Mouse (Mus musculus): Measurements from ENCODE around the gene Olfr1205. TPM values are rescaled to one million over a fixed set of nuclear protein-coding genes. Genes with fewer than 3 reads are reported as not detected.

The Olfr1205 gene
- not detected in 2 replicates for polyA plus RNA-seq (2015; fragmentation: Nextera tagmentation; extraction: Ambion mirVana)

- ATAC-seq = no peak
- 79% methylated on average over 2 of the region's 2 CpGs for WGBS
- H3K9ac ChIP-seq (replicated peaks; ENCODE audit: low read depth) = no peak within 1 kb of the TSS
These were observed at the start of gene Olfr1205 for GRCm38 (mm10) chr2:88829437-88829836. Gene Olfr1205, plus strand, starts transcription at chr2:88829737.

GRCm38 (mm10) chr2:88792736-88793135 is 36.8 kb upstream of the Olfr1205 start, which contains the start of gene Olfr1201:
Gene Olfr1201, plus strand, starts transcription at chr2:88793036.
- H3K9ac ChIP-seq (replicated peaks; ENCODE audit: low read depth) = no peak within 1 kb of the TSS
- TF ChIP-seq EP300 (IDR thresholded peaks at IDR 0.05) (no peak), CTCF (IDR thresholded peaks at IDR 0.05) (no peak)
- H3K27me3 ChIP-seq (replicated peaks; ENCODE audit: insufficient read depth, low read length) = no peaks in the 10 kb centered on the region
- H3K27ac ChIP-seq (ENCODE audit: low read length) = no peak within 1 kb of the TSS
- no peaks in the 10 kb centered on the region for H3K4me1 ChIP-seq (ENCODE audit: insufficient read depth, low read depth, low read length)
- ATAC-seq (no peak), DNase-seq (ENCODE audit: low spot score) (no peak)
- H3K36me3 ChIP-seq (ENCODE audit: insufficient read depth, low read length) = no peaks in the 10 kb centered on the region
- no peaks in the 10 kb centered on the region for H3K9me3 ChIP-seq (ENCODE audit: low read length)
- H3K4me2 ChIP-seq (replicated peaks; ENCODE audit: low read depth, low read length) = no peak within 1 kb of the TSS
- 61% methylated on average over 6 of the region's 6 CpGs for WGBS
- H3K4me3 ChIP-seq (ENCODE audit: low read depth, low read length) = no peak within 1 kb of the TSS

More at GRCm38 (mm10) chr2:88829437-88829836, at the start of gene Olfr1205:
- no peaks in the 10 kb centered on the region for H3K4me1 ChIP-seq (ENCODE audit: insufficient read depth, low read depth, low read length)
- no peaks in the 10 kb centered on the region for H3K9me3 ChIP-seq (ENCODE audit: low read length)
- no peaks in the 10 kb centered on the region for H3K36me3 ChIP-seq (ENCODE audit: insufficient read depth, low read length)
- no peaks in the 10 kb centered on the region for H3K27me3 ChIP-seq (replicated peaks; ENCODE audit: insufficient read depth, low read length)
- DNase-seq (ENCODE audit: low spot score) = no peak
- H3K27ac ChIP-seq (ENCODE audit: low read length) = no peak within 1 kb of the TSS
- no peak within 1 kb of the TSS for H3K4me2 ChIP-seq (replicated peaks; ENCODE audit: low read depth, low read length)
- no peak within 1 kb of the TSS for H3K4me3 ChIP-seq (ENCODE audit: low read depth, low read length)
- TF ChIP-seq CTCF (IDR thresholded peaks at IDR 0.05) (no peak), EP300 (IDR thresholded peaks at IDR 0.05) (no peak)

- H3K4me1 ChIP-seq (ENCODE audit: insufficient read depth, low read depth, low read length) = no peaks in the 10 kb centered on the region
- DNase-seq (ENCODE audit: low spot score) (no peak), ATAC-seq (no peak)
- H3K9ac ChIP-seq (replicated peaks; ENCODE audit: low read depth) = no peak within 1 kb of the TSS
- no peak within 1 kb of the TSS for H3K4me3 ChIP-seq (ENCODE audit: low read depth, low read length)
- H3K4me2 ChIP-seq (replicated peaks; ENCODE audit: low read depth, low read length) = no peak within 1 kb of the TSS
- H3K9me3 ChIP-seq (ENCODE audit: low read length) = no peaks in the 10 kb centered on the region
- no peak within 1 kb of the TSS for H3K27ac ChIP-seq (ENCODE audit: low read length)
- no peaks in the 10 kb centered on the region for H3K36me3 ChIP-seq (ENCODE audit: insufficient read depth, low read length)
- WGBS = 76% methylated on average over 1 of the region's 1 CpGs
- no peaks in the 10 kb centered on the region for H3K27me3 ChIP-seq (replicated peaks; ENCODE audit: insufficient read depth, low read length)
- TF ChIP-seq CTCF (IDR thresholded peaks at IDR 0.05) (no peak), EP300 (IDR thresholded peaks at IDR 0.05) (no peak)
These were observed 15.3 kb upstream of the Olfr1205 start, which contains the start of gene Olfr1202 for GRCm38 (mm10) chr2:88814196-88814595. Gene Olfr1202, plus strand, starts transcription at chr2:88814496.

GRCm38 (mm10) chr2:88838477-88838876 is 8.9 kb downstream of the Olfr1205 start:
- Histone ChIP-seq H3K4me2 (replicated peaks; ENCODE audit: low read depth, low read length) (no peak overlapping the region), H3K9me3 (ENCODE audit: low read length) (no peaks in the 10 kb centered on the region), H3K27ac (ENCODE audit: low read length) (no peak overlapping the region), H3K27me3 (replicated peaks; ENCODE audit: insufficient read depth, low read length) (no peaks in the 10 kb centered on the region), H3K9ac (replicated peaks; ENCODE audit: low read depth) (no peak overlapping the region), H3K4me1 (ENCODE audit: insufficient read depth, low read depth, low read length) (no peaks in the 10 kb centered on the region), H3K36me3 (ENCODE audit: insufficient read depth, low read length) (no peaks in the 10 kb centered on the region), H3K4me3 (ENCODE audit: low read depth, low read length) (no peak overlapping the region)
- 43% methylated on average over 2 of the region's 2 CpGs for WGBS
- TF ChIP-seq EP300 (IDR thresholded peaks at IDR 0.05) = no peak
- no peak for TF ChIP-seq CTCF (IDR thresholded peaks at IDR 0.05)
- no peak for ATAC-seq
- no peak for DNase-seq (ENCODE audit: low spot score)

GRCm38 (mm10) chr2:88848992-88849391 is 19.5 kb downstream of the Olfr1205 start, which contains the start of gene Olfr1204:
Gene Olfr1204, plus strand, starts transcription at chr2:88849292.
- no peak for TF ChIP-seq EP300 (IDR thresholded peaks at IDR 0.05)
- no peak for TF ChIP-seq CTCF (IDR thresholded peaks at IDR 0.05)
- Histone ChIP-seq H3K27ac (ENCODE audit: low read length) (no peak within 1 kb of the TSS), H3K9ac (replicated peaks; ENCODE audit: low read depth) (no peak within 1 kb of the TSS), H3K27me3 (replicated peaks; ENCODE audit: insufficient read depth, low read length) (no peaks in the 10 kb centered on the region), H3K36me3 (ENCODE audit: insufficient read depth, low read length) (no peaks in the 10 kb centered on the region), H3K4me1 (ENCODE audit: insufficient read depth, low read depth, low read length) (no peaks in the 10 kb centered on the region), H3K4me3 (ENCODE audit: low read depth, low read length) (no peak within 1 kb of the TSS), H3K9me3 (ENCODE audit: low read length) (no peaks in the 10 kb centered on the region), H3K4me2 (replicated peaks; ENCODE audit: low read depth, low read length) (no peak within 1 kb of the TSS)
- 75% methylated on average over 1 of the region's 1 CpGs for WGBS
- DNase-seq (ENCODE audit: low spot score) (no peak), ATAC-seq (no peak)

GRCm38 (mm10) chr2:88862931-88863330 is 33.4 kb downstream of the Olfr1205 start, which contains the start of gene Olfr1206:
Gene Olfr1206, plus strand, starts transcription at chr2:88863231.
- ATAC-seq = no peak
- no peak within 1 kb of the TSS for H3K4me3 ChIP-seq (ENCODE audit: low read depth, low read length)
- no peak within 1 kb of the TSS for H3K4me2 ChIP-seq (replicated peaks; ENCODE audit: low read depth, low read length)
- DNase-seq (ENCODE audit: low spot score) = no peak
- TF ChIP-seq CTCF (IDR thresholded peaks at IDR 0.05) = no peak
- TF ChIP-seq EP300 (IDR thresholded peaks at IDR 0.05) = no peak
- no peaks in the 10 kb centered on the region for H3K27me3 ChIP-seq (replicated peaks; ENCODE audit: insufficient read depth, low read length)
- H3K9me3 ChIP-seq (ENCODE audit: low read length) = no peaks in the 10 kb centered on the region
- H3K27ac ChIP-seq (ENCODE audit: low read length) = no peak within 1 kb of the TSS
- H3K36me3 ChIP-seq (ENCODE audit: insufficient read depth, low read length) = no peaks in the 10 kb centered on the region
- no peak within 1 kb of the TSS for H3K9ac ChIP-seq (replicated peaks; ENCODE audit: low read depth)
- H3K4me1 ChIP-seq (ENCODE audit: insufficient read depth, low read depth, low read length) = no peaks in the 10 kb centered on the region
- 71% methylated on average over 2 of the region's 2 CpGs for WGBS

Other genes starting within 250 kb of the Olfr1205 start
- not detected in 2 replicates for gene Olfr1189, start 243.3 kb upstream of the Olfr1205 start, polyA plus RNA-seq (2015; fragmentation: Nextera tagmentation; extraction: Ambion mirVana)
- gene Olfr1191-ps1, start 189.2 kb upstream of the Olfr1205 start, polyA plus RNA-seq (2015; fragmentation: Nextera tagmentation; extraction: Ambion mirVana) = not detected in 2 replicates
- not detected in 2 replicates for gene Olfr1192-ps1, start 181.2 kb upstream of the Olfr1205 start, polyA plus RNA-seq (2015; fragmentation: Nextera tagmentation; extraction: Ambion mirVana)
- not detected in 2 replicates for gene Olfr1193, start 154.1 kb upstream of the Olfr1205 start, polyA plus RNA-seq (2015; fragmentation: Nextera tagmentation; extraction: Ambion mirVana)
- gene Olfr1195, start 140.6 kb upstream of the Olfr1205 start, polyA plus RNA-seq (2015; fragmentation: Nextera tagmentation; extraction: Ambion mirVana) = not detected in 2 replicates
- gene Olfr1196, start 125.1 kb upstream of the Olfr1205 start, polyA plus RNA-seq (2015; fragmentation: Nextera tagmentation; extraction: Ambion mirVana) = not detected in 2 replicates
- not detected in 2 replicates for gene Olfr1197, start 97.4 kb upstream of the Olfr1205 start, polyA plus RNA-seq (2015; fragmentation: Nextera tagmentation; extraction: Ambion mirVana)
- gene Olfr1198, start 78.4 kb upstream of the Olfr1205 start, polyA plus RNA-seq (2015; fragmentation: Nextera tagmentation; extraction: Ambion mirVana) = not detected in 2 replicates
- gene Olfr1199, start 69.3 kb upstream of the Olfr1205 start, polyA plus RNA-seq (2015; fragmentation: Nextera tagmentation; extraction: Ambion mirVana) = not detected in 2 replicates
- gene Olfr1200, start 59.2 kb upstream of the Olfr1205 start, polyA plus RNA-seq (2015; fragmentation: Nextera tagmentation; extraction: Ambion mirVana) = not detected in 2 replicates
- gene Olfr1201, start 36.7 kb upstream of the Olfr1205 start, polyA plus RNA-seq (2015; fragmentation: Nextera tagmentation; extraction: Ambion mirVana) = not detected in 2 replicates
- gene Olfr1202, start 15.2 kb upstream of the Olfr1205 start, polyA plus RNA-seq (2015; fragmentation: Nextera tagmentation; extraction: Ambion mirVana) = not detected in 2 replicates
- gene Olfr1204, start 19.6 kb downstream of the Olfr1205 start, polyA plus RNA-seq (2015; fragmentation: Nextera tagmentation; extraction: Ambion mirVana) = not detected in 2 replicates
- not detected in 2 replicates for gene Olfr1206, start 33.5 kb downstream of the Olfr1205 start, polyA plus RNA-seq (2015; fragmentation: Nextera tagmentation; extraction: Ambion mirVana)
- not detected in 2 replicates for gene Olfr1208, start 72.6 kb downstream of the Olfr1205 start, polyA plus RNA-seq (2015; fragmentation: Nextera tagmentation; extraction: Ambion mirVana)
- gene Olfr1209, start 85.4 kb downstream of the Olfr1205 start, polyA plus RNA-seq (2015; fragmentation: Nextera tagmentation; extraction: Ambion mirVana) = not detected in 2 replicates
- gene Olfr1211, start 108.4 kb downstream of the Olfr1205 start, polyA plus RNA-seq (2015; fragmentation: Nextera tagmentation; extraction: Ambion mirVana) = not detected in 2 replicates
- not detected in 2 replicates for gene Olfr1212, start 124.2 kb downstream of the Olfr1205 start, polyA plus RNA-seq (2015; fragmentation: Nextera tagmentation; extraction: Ambion mirVana)
- gene Gm13762, start 150.5 kb downstream of the Olfr1205 start, polyA plus RNA-seq (2015; fragmentation: Nextera tagmentation; extraction: Ambion mirVana) = not detected in 2 replicates
- gene Olfr1214, start 162.9 kb downstream of the Olfr1205 start, polyA plus RNA-seq (2015; fragmentation: Nextera tagmentation; extraction: Ambion mirVana) = not detected in 2 replicates
- gene Olfr1215, start 177.2 kb downstream of the Olfr1205 start, polyA plus RNA-seq (2015; fragmentation: Nextera tagmentation; extraction: Ambion mirVana) = not detected in 2 replicates
- gene Olfr1216, start 188.6 kb downstream of the Olfr1205 start, polyA plus RNA-seq (2015; fragmentation: Nextera tagmentation; extraction: Ambion mirVana) = not detected in 2 replicates
- gene Olfr1217, start 202.3 kb downstream of the Olfr1205 start, polyA plus RNA-seq (2015; fragmentation: Nextera tagmentation; extraction: Ambion mirVana) = not detected in 2 replicates
- not detected in 2 replicates for gene Olfr1218, start 231.4 kb downstream of the Olfr1205 start, polyA plus RNA-seq (2015; fragmentation: Nextera tagmentation; extraction: Ambion mirVana)

All from lung, postnatal 0 days (tissue).